Mouse (Mus musculus): ENCODE measurements around the gene Gm21969.

DNA sequence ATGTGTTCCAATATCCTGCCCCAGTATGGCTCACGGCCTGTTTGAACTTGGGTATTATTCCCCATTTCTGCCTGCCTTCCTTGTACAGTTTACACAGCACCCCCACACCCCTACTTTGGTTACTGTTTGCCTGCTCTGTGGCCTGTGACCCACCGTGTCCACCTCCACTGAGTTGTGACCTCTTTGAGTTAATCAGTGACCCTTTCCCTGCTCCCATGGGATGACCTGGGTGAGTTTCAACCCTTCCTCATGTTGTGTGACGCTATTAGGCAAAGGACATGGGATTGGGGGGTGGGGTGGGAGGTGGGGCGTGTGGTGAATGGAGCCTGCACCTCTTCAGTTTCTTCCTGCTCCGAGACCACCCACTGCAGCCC, 21.1 kb downstream of the Gm21969 start:
- TF ChIP-seq POLR2A (IDR thresholded peaks at IDR 0.05; ENCODE audit: borderline replicate concordance, low read depth, low read length) (no peak), CTCF (IDR thresholded peaks at IDR 0.05; ENCODE audit: low read depth, low read length) (no peak)

Measured in bone marrow macrophage, adult 2 months (primary cell).